Mouse (Mus musculus): Measurements from ENCODE around the gene Pou2af1.

DNA sequence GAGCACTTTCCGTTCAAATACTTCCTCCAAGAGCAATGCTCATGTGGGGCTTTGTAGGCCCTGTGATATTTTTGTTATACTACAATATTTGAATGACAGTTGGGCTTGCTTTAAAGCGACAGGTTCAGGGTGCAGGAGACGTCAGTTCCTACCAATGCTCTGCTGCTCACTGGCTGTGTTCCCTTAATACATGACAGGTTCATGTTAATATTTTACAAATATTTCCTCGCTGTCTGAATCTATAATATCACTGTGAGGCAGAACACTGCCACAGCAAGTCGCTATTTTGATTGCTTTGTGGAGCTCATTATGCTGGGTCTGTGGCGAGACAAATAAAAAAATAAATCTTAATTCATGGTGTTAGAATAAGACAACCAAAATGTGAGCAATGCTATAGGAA is 2.3 kb upstream of the Pou2af1 start:
- TF ChIP-seq CTCF (IDR thresholded peaks at IDR 0.05; ENCODE audit: low read depth, low read length) (no peak), POLR2A (IDR thresholded peaks at IDR 0.05; ENCODE audit: insufficient read depth, low read length) (no peak)

Data from ES-Bruce4 (cell line).